Mouse (Mus musculus): ENCODE results near the gene Rbfox1.

DNA sequence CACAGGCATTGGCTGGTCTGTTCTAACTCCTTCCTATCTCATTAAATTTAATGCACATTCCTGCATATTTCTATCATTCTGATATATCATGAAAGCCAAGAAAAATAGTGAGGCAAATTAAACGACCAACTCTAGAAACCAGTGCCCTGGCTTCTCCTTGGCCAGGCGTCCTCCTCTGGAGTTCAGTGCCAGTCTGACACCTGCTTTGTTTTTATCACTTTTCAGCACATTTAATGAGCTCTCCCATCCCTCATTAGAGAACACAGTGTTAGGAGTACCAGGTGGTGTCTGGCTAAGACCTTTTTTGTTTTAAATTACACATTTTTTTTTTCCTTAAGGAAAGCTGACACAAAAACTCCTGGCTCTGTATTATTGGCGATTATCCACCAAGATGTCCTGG is 1489.0 kb downstream of the Rbfox1 start:
- TF ChIP-seq CTCF (IDR thresholded peaks at IDR 0.05; ENCODE audit: low read depth), result no peak
- TF ChIP-seq EP300 (optimal IDR thresholded peaks at IDR 0.05), result no peak
